Mouse (Mus musculus): ENCODE results near the gene Mfge8. TPM values are rescaled to one million over a fixed set of nuclear protein-coding genes. Genes with fewer than 3 reads are reported as not detected.

Mfge8 gene
- polyA plus RNA-seq, 1 experiment = 218 TPM

GRCm38 (mm10) chr7:79130843-79131444 lies 17.9 kb downstream of the Mfge8 start, which contains the start of gene Hapln3:
Gene Hapln3, minus strand, starts transcription at chr7:79131018.
- 8% methylated on average over 19 of the region's 19 CpGs for WGBS
- DNase-seq (ENCODE audit: low read depth, low spot score) = no peak

DNA sequence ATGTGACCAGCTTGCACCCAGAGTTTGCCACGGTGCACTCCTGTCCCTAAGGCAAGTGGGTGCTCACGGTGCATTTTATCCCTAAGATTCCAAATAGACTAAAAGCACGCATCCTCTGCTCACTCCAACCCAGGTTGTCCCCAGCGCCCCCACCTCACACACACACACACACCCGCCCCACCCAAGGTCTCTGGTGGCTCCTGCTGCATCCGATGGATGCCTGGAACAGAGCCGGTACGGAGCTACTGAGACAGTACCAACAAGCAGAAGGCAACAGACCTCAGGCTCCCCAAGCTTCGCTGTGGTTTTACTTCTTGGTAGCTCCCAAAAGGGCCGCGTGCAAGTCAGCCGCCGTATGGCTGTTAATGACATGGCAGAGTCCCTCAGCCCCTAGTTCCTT lies 18.5 kb downstream of the Mfge8 start:
- WGBS = 26% methylated on average over 13 of the region's 13 CpGs
- no peak for DNase-seq (ENCODE audit: low read depth, low spot score)

GRCm38 (mm10) chr7:79129883-79130282 lies 19.0 kb downstream of the Mfge8 start:
- no peak for DNase-seq (ENCODE audit: low read depth, low spot score)
- WGBS = 44% methylated on average over 8 of the region's 8 CpGs

DNA sequence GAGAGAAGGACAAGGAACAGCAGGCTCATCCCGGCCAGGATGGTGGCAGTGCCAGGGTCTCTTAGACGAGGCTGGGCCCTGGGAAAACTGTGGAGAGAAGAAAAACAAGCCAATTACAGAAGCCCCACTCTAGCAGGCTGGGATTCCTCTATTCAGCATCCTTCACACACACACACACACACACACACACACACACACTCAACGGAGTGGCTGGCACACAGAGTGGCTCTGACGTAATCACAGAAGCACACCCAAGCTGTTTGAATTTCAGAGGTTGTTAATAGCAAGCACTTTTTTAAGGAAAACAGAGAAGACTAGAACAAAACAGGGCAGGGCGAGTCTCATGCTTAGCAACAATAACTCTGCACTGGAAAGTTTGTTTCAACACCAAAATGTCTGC lies 25.4 kb downstream of the Mfge8 start:
- WGBS = 51% methylated on average over 5 of the region's 5 CpGs
- no peak for DNase-seq (ENCODE audit: low read depth, low spot score)

DNA sequence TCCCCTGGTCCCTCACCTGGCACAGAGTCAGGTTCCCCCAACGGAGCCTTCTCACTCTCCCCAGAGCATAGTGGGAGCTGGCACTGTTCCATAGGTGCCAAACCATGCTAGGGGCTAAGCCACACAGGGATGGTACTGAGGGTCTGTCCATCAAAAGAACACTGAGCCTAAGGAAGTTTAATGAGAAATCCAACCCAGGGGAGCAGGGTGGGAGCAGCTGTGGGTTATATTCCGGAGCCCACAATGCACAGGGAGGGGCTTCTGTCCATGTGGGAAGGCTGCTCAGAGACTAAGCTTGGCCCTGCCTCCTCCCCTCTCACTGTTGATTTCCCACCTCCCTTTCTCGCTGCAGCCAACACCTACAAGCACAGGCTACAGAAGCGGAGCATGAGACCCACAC lies 35.0 kb downstream of the Mfge8 start:
- 51% methylated on average over 4 of the region's 4 CpGs for WGBS
- DNase-seq (ENCODE audit: low read depth, low spot score) = no peak

- DNase-seq (ENCODE audit: low read depth, low spot score) = no peak
- WGBS = 66% methylated on average over 5 of the region's 5 CpGs
Measured at GRCm38 (mm10) chr7:79096492-79096891, 52.4 kb downstream of the Mfge8 start.

GRCm38 (mm10) chr7:79089111-79089510 lies 59.7 kb downstream of the Mfge8 start:
- no peak for DNase-seq (ENCODE audit: low read depth, low spot score)
- 81% methylated on average over 4 of the region's 4 CpGs for WGBS

Other genes with a start within 250 kb of the Mfge8 start
- gene Isg20, start 235.6 kb downstream of the Mfge8 start, polyA plus RNA-seq (2012; rRNA removed) = 12.8 and 18.8 TPM in 2 replicates
- not detected in 2 replicates for gene Acan, start 95.6 kb downstream of the Mfge8 start, polyA plus RNA-seq (2012; rRNA removed)
- gene Hapln3, start 18.0 kb downstream of the Mfge8 start, polyA plus RNA-seq (2012; rRNA removed) = 0.11 and 0.29 TPM in 2 replicates
- 34.0 and 65.9 TPM in 2 replicates for gene Abhd2, start 124.1 kb upstream of the Mfge8 start, polyA plus RNA-seq (2012; rRNA removed)
- gene Rlbp1, start 238.0 kb upstream of the Mfge8 start, polyA plus RNA-seq (2012; rRNA removed) = 0.05 TPM in 1 of 2 replicates, not detected in the other
- 1.3 and 2.2 TPM in 2 replicates for gene Fanci, start 242.9 kb upstream of the Mfge8 start, polyA plus RNA-seq (2012; rRNA removed)

All from large intestine, adult 2 months (tissue).